Mouse (Mus musculus) limb, embryonic 12.5 days (tissue): ENCODE measurements around the gene Pnkd. TPM values are rescaled to one million over a fixed set of nuclear protein-coding genes. Genes with fewer than 3 reads are reported as not detected.

ENCODE experiments used
- ATAC-seq: fragments of 200-750 bp; cut with Nextera tagmentation; 2 replicates; pipeline ENCODE4 v1.8.0; 2017; ENCODE audit warnings: low read depth, moderate TSS enrichment; ENCODE audit not compliant: insufficient number of reproducible peaks, insufficient read depth, low FRiP score, low TSS enrichment
- H3K27ac ChIP-seq: fragments of 300-500 bp; sonication (generic); 2 replicates; pipeline ENCODE4 v1.5.1; 2016; ENCODE audit warnings: mild to moderate bottlenecking, moderate library complexity
- H3K27me3 ChIP-seq: fragments of 300-500 bp; sonication (generic); 2 replicates; pipeline ENCODE4 v1.6.1; 2016; ENCODE audit warnings: mild to moderate bottlenecking, moderate library complexity
- H3K36me3 ChIP-seq: fragments of 300-500 bp; sonication (generic); 2 replicates; pipeline ENCODE4 v1.6.1; 2016; ENCODE audit warnings: mild to moderate bottlenecking, moderate library complexity
- H3K4me1 ChIP-seq: fragments of 300-500 bp; sonication (generic); replicated peaks from 2 replicates; pipeline ENCODE4 v1.6.1; 2016
- H3K4me2 ChIP-seq: fragments of 300-500 bp; sonication (generic); 2 replicates; pipeline ENCODE4 v1.6.1; 2016; ENCODE audit warnings: mild to moderate bottlenecking, moderate library complexity
- H3K4me3 ChIP-seq: fragments of 300-500 bp; sonication (generic); replicated peaks from 2 replicates; pipeline ENCODE4 v1.5.1; 2016; ENCODE audit warnings: mild to moderate bottlenecking
- H3K9ac ChIP-seq: fragments of 300-500 bp; sonication (generic); replicated peaks from 2 replicates; pipeline ENCODE4 v1.6.1; 2016; ENCODE audit warnings: mild to moderate bottlenecking, moderate library complexity
- H3K9me3 ChIP-seq: fragments of 300-500 bp; sonication (generic); 2 replicates; pipeline ENCODE4 v1.6.1; 2016; ENCODE audit warnings: mild to moderate bottlenecking, moderate library complexity
- WGBS: fragments of 180-500 bp; shearing (Covaris S2); methylation state at CpG from one replicate; pipeline ENCODE4 v1.1.7; 2016; 5-methylcytosine and 5-hydroxymethylcytosine counted together
- polyA plus RNA-seq: library from polyadenylated mRNA; unstranded; fragments of >200 nt; fragmentation: Nextera tagmentation; extraction: Ambion mirVana; gene quantifications from 2 replicates; pipeline ENCODE4 v1.2.1, GENCODE M21; 2016

Pnkd gene
- polyA plus RNA-seq, 1 experiment from 2014 or later, result 106 TPM

DNA sequence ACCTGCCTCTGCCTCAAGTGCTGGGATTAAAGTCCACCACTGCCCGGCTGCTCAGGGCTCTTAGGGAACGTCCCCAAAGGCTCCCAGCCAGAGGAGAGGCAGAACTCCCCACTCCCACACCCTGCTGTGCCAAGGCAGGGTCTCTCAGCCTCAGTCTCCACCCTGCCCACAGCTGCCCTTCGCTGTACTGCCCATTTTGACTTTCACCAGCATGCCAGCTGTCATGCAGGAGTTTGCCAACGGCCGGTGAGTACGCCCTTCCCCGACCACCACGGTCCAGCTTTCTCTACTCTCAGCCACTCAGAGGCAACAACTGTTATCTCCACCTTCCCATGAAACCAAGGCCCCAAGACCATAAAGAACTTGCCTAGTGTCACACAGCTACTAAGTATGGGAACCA, 99.8 kb downstream of the Pnkd start:
- Histone ChIP-seq H3K4me2 (no peak overlapping the region), H3K27me3 (no peaks in the 10 kb centered on the region), H3K4me3 (no peak overlapping the region), H3K9me3 (no peaks in the 10 kb centered on the region), H3K36me3 (no peaks in the 10 kb centered on the region), H3K27ac (0 out of 2 replicates have a peak overlapping the region, but pooled peaks have one; percentile 4), H3K9ac (no peak overlapping the region), H3K4me1 (peaks cover 14% of the 10 kb centered on the region)
- ATAC-seq, result no peak
- 86% methylated on average over 8 of the region's 8 CpGs for WGBS

DNA sequence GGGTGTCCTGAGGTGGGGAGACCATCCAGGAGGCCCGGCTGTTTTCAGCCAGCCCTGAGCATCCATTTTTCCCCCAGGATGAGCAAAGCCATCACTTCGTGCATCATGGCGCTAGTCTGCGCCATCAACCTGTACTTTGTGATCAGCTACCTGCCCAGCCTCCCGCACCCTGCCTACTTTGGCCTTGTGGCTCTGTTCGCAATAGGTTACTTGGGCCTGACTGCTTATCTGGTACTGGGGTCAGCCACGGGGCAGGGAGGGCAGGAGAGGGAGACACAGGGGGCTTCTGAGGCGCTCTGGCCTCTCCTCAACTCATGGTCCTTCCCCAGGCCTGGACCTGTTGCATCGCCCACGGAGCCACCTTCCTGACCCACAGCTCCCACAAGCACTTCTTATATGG, 100.3 kb downstream of the Pnkd start:
- 91% methylated on average over 10 of the region's 10 CpGs for WGBS
- no peak overlapping the region for H3K4me3 ChIP-seq
- H3K36me3 ChIP-seq, result no peaks in the 10 kb centered on the region
- H3K9ac ChIP-seq, result no peak overlapping the region
- ATAC-seq, result no peak
- no peaks in the 10 kb centered on the region for H3K27me3 ChIP-seq
- no peaks in the 10 kb centered on the region for H3K9me3 ChIP-seq
- no peak overlapping the region for H3K4me2 ChIP-seq
- 0 out of 2 replicates have a peak overlapping the region, but pooled peaks have one; percentile 4 for H3K27ac ChIP-seq
- peaks cover 19% of the 10 kb centered on the region for H3K4me1 ChIP-seq

DNA sequence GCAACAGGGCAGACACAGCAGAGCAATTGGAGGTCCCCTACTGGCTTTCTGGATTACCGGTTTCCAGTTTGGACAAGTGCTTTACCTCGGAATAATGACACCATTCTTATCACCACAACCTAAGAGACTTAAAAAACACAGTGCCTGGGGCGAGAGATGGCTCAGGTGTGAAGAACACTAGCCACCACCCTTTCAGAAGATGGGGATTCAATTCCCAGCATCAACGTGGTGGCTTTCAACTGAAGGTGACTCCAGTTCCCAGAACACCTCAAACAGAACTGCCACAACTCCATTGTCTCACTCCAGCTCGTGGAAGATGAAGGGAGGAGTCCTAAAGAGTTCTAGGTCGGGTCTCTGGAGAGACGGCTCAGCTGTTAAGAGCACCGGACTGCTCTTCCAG, 100.8 kb downstream of the Pnkd start:
- no peaks in the 10 kb centered on the region for H3K36me3 ChIP-seq
- 85% methylated on average over 8 of the region's 8 CpGs for WGBS
- no peaks in the 10 kb centered on the region for H3K27me3 ChIP-seq
- peaks cover 24% of the 10 kb centered on the region for H3K4me1 ChIP-seq
- H3K4me3 ChIP-seq, result no peak overlapping the region
- no peaks in the 10 kb centered on the region for H3K9me3 ChIP-seq
- no peak overlapping the region for H3K9ac ChIP-seq
- H3K27ac ChIP-seq, result no peak overlapping the region
- no peak for ATAC-seq
- H3K4me2 ChIP-seq, result no peak overlapping the region

DNA sequence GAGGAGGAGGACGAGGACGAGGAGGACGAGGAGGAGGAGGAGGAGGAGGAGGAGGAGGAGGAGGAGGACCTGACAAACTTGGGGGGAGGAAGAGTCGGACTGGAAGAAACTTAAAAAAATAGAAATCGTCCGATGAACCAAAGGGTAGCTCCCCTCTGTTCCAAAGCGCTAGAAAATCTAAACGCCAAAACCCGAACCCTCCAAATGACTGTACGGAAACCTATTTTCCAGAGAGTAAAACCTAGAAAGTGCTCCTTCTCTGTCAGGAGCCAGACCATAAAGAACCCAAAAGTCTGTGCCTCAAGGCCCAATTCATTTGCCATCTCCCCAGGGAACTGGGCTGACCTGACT, 101.6 kb downstream of the Pnkd start:
- WGBS, result 67% methylated on average over 7 of the region's 10 CpGs
- ATAC-seq, result no peak
- Histone ChIP-seq H3K4me1 (peaks cover 29% of the 10 kb centered on the region), H3K36me3 (no peaks in the 10 kb centered on the region), H3K4me2 (peak overlapping the region; percentile 65), H3K27me3 (no peaks in the 10 kb centered on the region), H3K9ac (peak overlapping the region; percentile 65), H3K27ac (peak overlapping the region; percentile 98), H3K9me3 (no peaks in the 10 kb centered on the region), H3K4me3 (peak overlapping the region; percentile 52)

DNA sequence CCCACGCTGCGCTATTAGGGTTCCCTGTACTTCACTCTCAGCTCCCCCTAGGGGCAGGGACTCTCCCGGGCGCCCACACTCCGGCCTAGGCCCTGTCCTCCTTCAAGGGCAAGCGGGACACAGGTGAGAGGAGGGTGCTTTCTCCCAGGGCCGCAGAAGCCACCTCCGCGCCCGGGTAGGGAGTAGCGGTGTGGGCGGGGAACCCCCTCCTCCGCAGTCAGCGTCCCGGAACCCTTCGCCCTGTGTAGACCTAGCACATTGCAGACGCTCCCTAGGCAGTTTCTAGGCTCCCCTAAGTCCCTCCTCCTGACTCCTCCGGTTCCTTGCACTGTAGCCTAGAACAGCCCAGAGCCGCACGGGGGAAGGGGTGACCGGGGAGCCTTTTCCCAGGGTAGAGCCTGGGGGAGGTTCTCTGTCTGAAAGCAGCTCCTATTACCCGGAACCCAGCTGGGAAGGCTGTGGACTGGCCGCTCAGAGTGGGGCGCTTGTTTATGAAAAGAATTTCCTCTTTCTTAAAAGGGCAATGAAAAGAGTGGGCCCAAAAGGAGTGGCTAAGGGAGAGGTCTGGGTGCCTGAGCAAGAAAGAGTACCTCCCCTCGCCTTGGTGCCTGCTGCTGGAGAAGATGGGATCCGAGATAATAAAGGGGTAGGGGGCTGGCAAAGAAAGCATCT, 102.1 kb downstream of the Pnkd start:
- WGBS, result under 1% methylated on average over 26 of the region's 26 CpGs
- ATAC-seq, result peak; percentile 89

DNA sequence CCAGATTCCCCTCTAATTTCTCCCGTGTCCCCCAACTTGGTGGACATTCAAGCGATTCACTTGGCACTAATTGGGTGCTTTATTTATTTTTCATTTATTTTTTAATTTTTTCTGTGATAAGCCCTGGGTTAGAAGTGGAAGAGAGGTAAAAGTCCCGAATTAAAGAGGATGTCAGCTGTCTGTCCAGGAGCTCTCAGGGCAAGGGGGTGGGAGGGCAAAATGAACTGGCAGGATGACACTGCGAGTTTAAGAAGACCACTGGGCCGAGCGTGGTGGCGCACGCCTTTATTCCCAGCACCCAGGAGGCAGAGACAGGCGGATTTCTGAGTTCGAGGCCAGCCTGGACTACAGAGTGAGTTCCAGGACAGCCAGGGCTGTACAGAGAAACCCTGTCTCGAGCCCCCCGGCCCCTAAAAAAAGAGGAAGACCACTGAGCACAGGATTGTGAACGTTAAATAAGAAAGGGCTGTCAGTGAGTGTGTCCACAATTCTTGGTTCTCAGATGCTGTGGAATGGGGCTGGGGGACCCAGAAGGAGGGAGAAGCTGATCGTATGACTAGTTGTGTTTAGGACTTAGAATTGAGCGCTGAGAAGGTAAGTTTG, 102.8 kb downstream of the Pnkd start:
- Histone ChIP-seq H3K27me3 (no peaks in the 10 kb centered on the region), H3K4me3 (peak overlapping the region; percentile 52), H3K27ac (peak overlapping the region; percentile 98), H3K9me3 (no peaks in the 10 kb centered on the region), H3K4me2 (peak overlapping the region; percentile 65), H3K4me1 (peaks cover 29% of the 10 kb centered on the region), H3K36me3 (no peaks in the 10 kb centered on the region), H3K9ac (no peak overlapping the region)
- WGBS, result 62% methylated on average over 15 of the region's 15 CpGs
- ATAC-seq, result no peak

More for the DNA sequence above, 102.1 kb downstream of the Pnkd start:
- H3K9me3 ChIP-seq, result no peaks in the 10 kb centered on the region
- peak overlapping the region; percentile 52 for H3K4me3 ChIP-seq
- H3K4me1 ChIP-seq, result peaks cover 29% of the 10 kb centered on the region
- H3K27ac ChIP-seq, result peak overlapping the region; percentile 98
- no peaks in the 10 kb centered on the region for H3K27me3 ChIP-seq
- peak overlapping the region; percentile 65 for H3K4me2 ChIP-seq
- peak overlapping the region; percentile 65 for H3K9ac ChIP-seq
- no peaks in the 10 kb centered on the region for H3K36me3 ChIP-seq

DNA sequence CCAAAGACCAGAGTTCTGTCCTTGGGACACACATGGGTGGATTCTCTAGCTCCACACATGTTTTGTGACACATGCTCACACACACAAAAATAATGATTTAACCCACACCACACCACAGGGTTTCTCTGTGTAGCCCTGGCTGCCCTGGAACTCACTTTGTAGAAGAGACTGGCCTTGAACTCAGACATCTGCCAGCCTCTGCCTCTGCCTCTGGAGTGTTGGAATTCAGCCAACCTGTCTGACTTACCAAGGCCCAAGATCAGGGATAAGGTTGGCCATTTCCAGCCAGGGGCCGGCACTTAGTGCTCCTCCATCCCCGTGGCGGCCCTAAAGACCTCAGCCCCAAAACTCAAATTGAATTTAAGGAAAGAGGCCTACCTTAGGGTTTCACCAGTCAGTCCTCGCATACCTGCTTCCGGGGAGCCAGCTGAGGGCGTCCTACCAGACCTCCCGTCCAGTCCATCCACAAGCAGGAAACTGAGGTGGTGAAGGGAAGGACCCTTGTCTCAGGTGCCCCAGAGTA, 103.7 kb downstream of the Pnkd start:
- no peak overlapping the region for H3K4me2 ChIP-seq
- peaks cover 39% of the 10 kb centered on the region for H3K4me1 ChIP-seq
- 76% methylated on average over 7 of the region's 7 CpGs for WGBS

DNA sequence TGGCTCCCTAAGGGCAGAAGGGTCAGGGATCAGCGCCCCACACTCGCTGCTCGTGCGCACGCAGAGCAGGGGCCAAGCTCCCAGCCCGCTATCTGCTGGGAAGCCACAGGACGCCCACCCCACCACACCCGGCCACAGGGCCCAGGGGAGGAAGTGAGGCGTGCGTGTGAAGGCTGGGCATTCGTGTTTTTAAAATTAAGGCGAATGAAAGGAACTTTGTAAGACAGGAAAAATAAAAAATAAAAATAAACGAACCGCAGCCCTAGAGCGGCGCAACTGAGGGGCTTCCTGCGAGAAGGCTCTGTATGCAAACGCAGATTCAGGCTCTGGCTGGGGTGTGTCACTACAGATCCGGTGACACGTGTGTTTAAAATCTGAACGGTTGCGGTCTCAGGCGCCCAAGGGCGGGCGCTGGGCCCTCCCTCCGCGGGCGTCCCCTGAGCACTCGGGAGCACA, 105.1 kb downstream of the Pnkd start:
- Histone ChIP-seq H3K9ac (peak overlapping the region; percentile 48), H3K4me2 (peak overlapping the region; percentile 99), H3K36me3 (peaks cover 19% of the 10 kb centered on the region), H3K4me3 (peak overlapping the region; percentile 94), H3K27ac (peak overlapping the region; percentile 98), H3K9me3 (no peaks in the 10 kb centered on the region), H3K4me1 (peaks cover 42% of the 10 kb centered on the region), H3K27me3 (no peaks in the 10 kb centered on the region)
- 5% methylated on average over 29 of the region's 29 CpGs for WGBS
- ATAC-seq, result no peak

More for the DNA sequence above, 103.7 kb downstream of the Pnkd start:
- Histone ChIP-seq H3K27ac (peak overlapping the region; percentile 98; the same call in 1 of the 2 replicates), H3K9me3 (no peaks in the 10 kb centered on the region), H3K4me3 (no peak overlapping the region), H3K36me3 (peaks cover 5% of the 10 kb centered on the region), H3K27me3 (no peaks in the 10 kb centered on the region), H3K9ac (no peak overlapping the region)
- ATAC-seq, result no peak

DNA sequence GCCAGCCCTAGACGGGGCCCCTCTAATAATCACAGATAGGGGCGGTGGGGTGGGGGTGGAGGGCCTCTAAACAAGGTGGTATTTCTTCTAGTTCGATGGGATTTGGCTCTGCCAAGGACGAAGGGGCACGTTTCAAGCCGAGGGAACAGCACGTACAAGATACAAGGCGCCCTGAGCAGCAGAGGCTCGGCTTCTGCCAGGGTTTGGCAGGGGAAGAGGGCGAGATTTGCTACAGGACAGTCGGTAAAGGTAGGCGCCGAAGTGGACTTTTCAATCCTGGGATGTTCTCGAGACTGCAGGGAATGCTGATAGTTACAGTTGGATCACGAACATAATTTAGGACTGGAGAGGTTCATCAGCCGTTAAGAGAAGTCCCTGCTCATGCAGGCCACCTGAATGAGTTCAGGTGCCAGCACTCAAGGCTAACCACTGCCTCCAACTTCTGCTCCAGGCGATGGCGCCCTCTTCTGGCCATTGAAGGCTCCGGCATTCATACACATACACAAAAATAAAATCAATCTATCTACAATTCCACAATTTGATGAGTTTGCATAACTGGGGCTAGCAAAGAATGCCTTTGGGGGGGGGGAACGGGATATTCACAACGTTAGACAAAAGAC, 105.7 kb downstream of the Pnkd start:
- Histone ChIP-seq H3K27me3 (no peaks in the 10 kb centered on the region), H3K9me3 (no peaks in the 10 kb centered on the region), H3K27ac (peak overlapping the region; percentile 98), H3K9ac (peak overlapping the region; percentile 48), H3K4me1 (peaks cover 42% of the 10 kb centered on the region), H3K4me3 (peak overlapping the region; percentile 94), H3K36me3 (peaks cover 24% of the 10 kb centered on the region), H3K4me2 (peak overlapping the region; percentile 99)
- 7% methylated on average over 21 of the region's 21 CpGs for WGBS
- ATAC-seq, result no peak

DNA sequence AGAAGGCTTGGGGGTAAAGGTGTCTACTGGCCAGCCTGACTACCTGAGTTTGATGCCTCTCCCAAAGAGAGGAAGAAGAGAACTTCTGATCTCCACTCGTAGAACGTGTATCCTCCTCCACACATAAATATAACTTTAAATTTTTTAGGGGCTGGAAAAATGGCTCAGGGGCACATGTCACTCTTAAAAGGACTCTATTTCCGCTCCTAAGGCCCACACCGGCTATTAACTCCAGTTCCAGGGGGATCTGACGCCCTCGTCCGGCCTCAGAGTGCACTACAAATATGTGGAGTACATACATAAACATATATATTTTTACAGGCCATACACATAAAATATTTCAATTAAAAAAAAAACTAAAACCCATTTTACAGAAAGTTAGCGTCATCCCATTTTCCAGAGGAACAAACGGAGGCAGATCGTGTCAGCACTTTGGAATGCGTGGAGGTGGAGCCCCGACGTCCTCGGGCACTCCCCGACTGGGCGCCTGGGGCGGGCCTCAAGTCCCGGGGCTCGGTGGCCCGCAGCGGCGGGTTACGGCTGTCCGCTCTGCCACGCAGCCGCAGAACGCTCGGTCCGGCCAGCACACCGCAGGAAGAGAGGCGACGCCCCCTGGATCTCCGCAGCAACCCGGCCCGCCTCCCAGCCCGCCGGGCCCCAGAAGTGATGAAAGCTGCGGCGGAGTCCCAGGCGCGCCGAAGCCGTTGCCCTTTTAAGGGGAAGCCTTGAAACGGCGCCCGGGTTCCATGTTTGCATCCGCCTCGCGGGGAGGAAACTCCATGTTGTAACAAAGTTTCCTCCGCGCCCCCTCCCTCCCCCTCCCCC, 106.4 kb downstream of the Pnkd start, which contains the start of gene Ctdsp1:
TSS of gene Ctdsp1 (plus strand) at position 586 of the 825 bp plus-strand sequence.
- H3K27me3 ChIP-seq, result no peaks in the 10 kb centered on the region
- H3K9ac ChIP-seq, result peak within 1 kb of the TSS; percentile 97
- peaks cover 42% of the 10 kb centered on the region for H3K4me1 ChIP-seq
- H3K4me2 ChIP-seq, result peak within 1 kb of the TSS; percentile 99
- peak; percentile 50 for ATAC-seq
- peak within 1 kb of the TSS; percentile 94 for H3K4me3 ChIP-seq
- WGBS, result 2% methylated on average over 50 of the region's 51 CpGs
- H3K36me3 ChIP-seq, result peaks cover 29% of the 10 kb centered on the region
- no peaks in the 10 kb centered on the region for H3K9me3 ChIP-seq
- peak within 1 kb of the TSS; percentile 98 for H3K27ac ChIP-seq
